Mouse (Mus musculus) intestine, postnatal 0 days (tissue): ENCODE measurements around the gene Tnnt1. TPM values are rescaled to one million over a fixed set of nuclear protein-coding genes. Genes with fewer than 3 reads are reported as not detected.

ENCODE experiments used
- ATAC-seq: fragments of 200-750 bp; cut with Nextera tagmentation; 2 replicates; pipeline ENCODE4 v1.8.0; 2017; ENCODE audit warnings: mild to moderate bottlenecking, moderate TSS enrichment, moderate library complexity
- H3K27ac ChIP-seq: fragments of 300-500 bp; sonication (generic); 2 replicates; pipeline ENCODE4 v1.5.1; 2014; ENCODE audit warnings: mild to moderate bottlenecking, low read depth, low read length, moderate library complexity
- H3K27me3 ChIP-seq: fragments of 300-500 bp; sonication (generic); replicated peaks from 2 replicates; pipeline ENCODE4 v1.6.1; 2014; ENCODE audit warnings: low read length, mixed read lengths; ENCODE audit not compliant: control insufficient read depth, insufficient read depth
- H3K36me3 ChIP-seq: fragments of 300-500 bp; sonication (generic); 2 replicates; pipeline ENCODE4 v1.6.1; 2014; ENCODE audit warnings: mild to moderate bottlenecking, moderate library complexity; ENCODE audit not compliant: control insufficient read depth, insufficient read depth
- H3K4me1 ChIP-seq: fragments of 300-500 bp; sonication (generic); replicated peaks from 2 replicates; pipeline ENCODE4 v1.6.1; 2014; ENCODE audit warnings: antibody characterized with exemption, low read length, mixed read lengths; ENCODE audit not compliant: control insufficient read depth, insufficient read depth
- H3K4me2 ChIP-seq: fragments of 300-500 bp; sonication (generic); replicated peaks from 2 replicates; pipeline ENCODE4 v1.6.1; 2014; ENCODE audit warnings: low read depth, mild to moderate bottlenecking, moderate library complexity
- H3K4me3 ChIP-seq: fragments of 300-500 bp; sonication (generic); 2 replicates; pipeline ENCODE4 v1.5.1; 2014; ENCODE audit warnings: low read depth, low read length
- H3K9ac ChIP-seq: fragments of 300-500 bp; sonication (generic); 2 replicates; pipeline ENCODE4 v1.6.1; 2014; ENCODE audit warnings: mild to moderate bottlenecking, low read depth, low read length
- H3K9me3 ChIP-seq: fragments of 300-500 bp; sonication (generic); 2 replicates; pipeline ENCODE4 v1.6.1; 2016; ENCODE audit warnings: mixed run types; ENCODE audit not compliant: control insufficient read depth
- CTCF ChIP-seq: sonication (generic); IDR thresholded peaks from 2 replicates; pipeline ENCODE4 v1.5.1; 2016; ENCODE audit warnings: low read depth, mild to moderate bottlenecking, control low read depth, antibody characterized with exemption, moderate library complexity
- WGBS: fragments of 180-500 bp; shearing (Covaris S2); extraction: QIAGEN DNeasy Blood & Tissue Kit; methylation state at CpG from one replicate; pipeline ENCODE4 v1.1.7; 2014; 5-methylcytosine and 5-hydroxymethylcytosine counted together
- polyA plus RNA-seq: library from polyadenylated mRNA; unstranded; fragments of >200 nt; fragmentation: Nextera tagmentation; extraction: Ambion mirVana; gene quantifications from 2 replicates; pipeline ENCODE4 v1.2.1, GENCODE M21; 2015

Tnnt1 gene
- polyA plus RNA-seq, 1 experiment from 2014 or later = 24.3 TPM

- TF ChIP-seq CTCF = no peak
- peak; percentile 85 for ATAC-seq
- 2% methylated on average over 11 of the region's 12 CpGs for WGBS
Observed at GRCm38 (mm10) chr7:4464194-4464824, 51.9 kb downstream of the Tnnt1 start.

DNA sequence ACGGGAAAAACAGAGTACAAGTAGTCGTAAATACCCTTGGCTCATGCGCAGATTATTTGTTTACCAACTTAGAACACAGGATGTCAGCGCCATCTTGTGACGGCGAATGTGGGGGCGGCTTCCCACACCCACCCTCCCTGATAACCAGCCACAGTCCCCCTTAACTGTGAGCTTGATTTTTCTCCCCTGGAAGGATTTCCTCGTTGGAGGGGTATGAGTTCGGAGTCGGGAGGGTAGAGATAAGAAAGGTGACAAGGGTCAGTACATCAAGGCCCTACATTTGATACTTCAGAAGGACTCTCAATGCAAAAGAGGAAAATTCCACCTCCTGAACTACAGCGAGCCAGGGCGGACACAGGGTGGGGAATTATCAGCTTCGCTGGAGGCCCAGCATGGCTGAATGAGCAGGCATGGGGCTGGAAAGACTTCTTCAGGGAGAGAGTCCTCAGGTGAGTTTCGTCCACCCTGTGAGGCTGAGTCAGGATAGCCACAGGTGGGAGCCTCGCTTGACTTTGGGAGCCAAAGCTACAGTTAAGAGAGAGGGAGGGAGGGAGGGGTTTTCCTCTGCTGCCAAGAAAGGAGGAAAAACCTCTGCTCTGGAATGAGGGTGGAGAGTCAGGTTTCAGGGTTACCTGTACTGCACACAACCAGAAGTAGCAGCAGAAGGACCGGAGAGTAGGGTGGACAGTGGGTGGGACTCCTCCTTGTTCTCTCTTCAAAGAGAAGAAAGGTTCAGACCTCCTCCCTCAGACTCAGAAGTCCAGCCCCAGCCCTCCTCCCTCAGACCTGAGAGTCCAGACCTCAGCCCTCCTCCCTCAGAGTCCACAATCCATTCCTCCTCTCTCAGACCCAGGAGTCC lies 55.4 kb downstream of the Tnnt1 start, which contains the start of gene Eps8l1:
Eps8l1 (plus strand) TSS at position 99 of the 859 bp plus-strand sequence.
- H3K9me3 ChIP-seq = no peaks in the 10 kb centered on the region
- H3K4me1 ChIP-seq = no peaks in the 10 kb centered on the region
- H3K4me2 ChIP-seq = peak within 1 kb of the TSS; percentile 55
- H3K27ac ChIP-seq = peak within 1 kb of the TSS; percentile 74
- peak within 1 kb of the TSS; percentile 32 for H3K4me3 ChIP-seq
- 38% methylated on average over 13 of the region's 16 CpGs for WGBS
- no peaks in the 10 kb centered on the region for H3K27me3 ChIP-seq
- peak within 1 kb of the TSS; percentile 45; the same call in 1 of the 2 replicates for H3K9ac ChIP-seq
- TF ChIP-seq CTCF = no peak
- peak; percentile 50 for ATAC-seq
- no peaks in the 10 kb centered on the region for H3K36me3 ChIP-seq

More at GRCm38 (mm10) chr7:4464194-4464824, 51.9 kb downstream of the Tnnt1 start:
- 0 out of 2 replicates have a peak overlapping the region, but pooled peaks have one; percentile 12 for H3K4me3 ChIP-seq
- H3K36me3 ChIP-seq = no peaks in the 10 kb centered on the region
- H3K4me1 ChIP-seq = no peaks in the 10 kb centered on the region
- H3K4me2 ChIP-seq = peak overlapping the region; percentile 42
- no peaks in the 10 kb centered on the region for H3K27me3 ChIP-seq
- no peaks in the 10 kb centered on the region for H3K9me3 ChIP-seq
- H3K27ac ChIP-seq = no peak overlapping the region
- no peak overlapping the region for H3K9ac ChIP-seq

Other genes starting within 250 kb of the Tnnt1 start
- gene Ncr1, start 178.7 kb downstream of the Tnnt1 start, polyA plus RNA-seq = not detected in 2 replicates
- not detected in 2 replicates for gene Gp6, start 118.6 kb downstream of the Tnnt1 start, polyA plus RNA-seq
- 11.0 and 11.4 TPM in 2 replicates for gene Rdh13, start 70.7 kb downstream of the Tnnt1 start, polyA plus RNA-seq
- gene Eps8l1, start 55.7 kb downstream of the Tnnt1 start, polyA plus RNA-seq = 1.1 and 1.7 TPM in 2 replicates
- gene Ppp1r12c, start 14.7 kb downstream of the Tnnt1 start, polyA plus RNA-seq = 33.6 and 33.9 TPM in 2 replicates
- 1.1 TPM in 2 replicates for gene Tnni3, start 7.8 kb upstream of the Tnnt1 start, polyA plus RNA-seq
- gene Dnaaf3, start 16.1 kb upstream of the Tnnt1 start, polyA plus RNA-seq = 0.33 and 0.54 TPM in 2 replicates
- gene Syt5, start 31.2 kb upstream of the Tnnt1 start, polyA plus RNA-seq = 5.3 and 5.7 TPM in 2 replicates
- 16.7 and 17.1 TPM in 2 replicates for gene Ptprh, start 87.7 kb upstream of the Tnnt1 start, polyA plus RNA-seq
- 25.1 and 31.4 TPM in 2 replicates for gene Tmem86b, start 115.0 kb upstream of the Tnnt1 start, polyA plus RNA-seq
- 4.7 and 5.8 TPM in 2 replicates for gene Ppp6r1, start 142.6 kb upstream of the Tnnt1 start, polyA plus RNA-seq
- 43.3 and 45.6 TPM in 2 replicates for gene Hspbp1, start 168.7 kb upstream of the Tnnt1 start, polyA plus RNA-seq
- gene Brsk1, start 174.2 kb upstream of the Tnnt1 start, polyA plus RNA-seq = 0.89 and 0.98 TPM in 2 replicates
- gene Tmem150b, start 208.9 kb upstream of the Tnnt1 start, polyA plus RNA-seq = 20.7 and 21.5 TPM in 2 replicates
- 35.8 and 40.2 TPM in 2 replicates for gene Kmt5c, start 223.7 kb upstream of the Tnnt1 start, polyA plus RNA-seq
- gene Cox6b2, start 236.7 kb upstream of the Tnnt1 start, polyA plus RNA-seq = 48.5 and 48.8 TPM in 2 replicates